Mouse (Mus musculus): ENCODE data around the gene Rab3b.

GRCm38 (mm10) chr4:108937848-108938771, 59.2 kb downstream of the Rab3b start:
- TF ChIP-seq CTCF (IDR thresholded peaks at IDR 0.05; ENCODE audit: borderline replicate concordance, control insufficient read depth, extremely low read depth, insufficient read depth, low read length, poor library complexity), result no peak
- TF ChIP-seq POLR2A (IDR thresholded peaks at IDR 0.05; ENCODE audit: control insufficient read depth, extremely low read depth, insufficient read depth, low read length, poor library complexity), result no peak

Data from thymus, adult 2 months (tissue).